Mouse (Mus musculus) G1E-ER4 (cell line): Measurements from ENCODE around the gene Gba. TPM values are rescaled to one million over a fixed set of nuclear protein-coding genes. Genes with fewer than 3 reads are reported as not detected.

Experiments used
- GATA1 ChIP-seq: IDR thresholded peaks from one replicate; pipeline ENCODE4 v1.8.0; 2012; ENCODE audit warnings: low read length, inconsistent platforms
- polyA plus RNA-seq: library from polyadenylated mRNA; stranded (reverse); fragments of >175 nt; gene quantifications from 2 replicates; pipeline ENCODE4 v1.2.3, GENCODE M21; 2012

Gene Gba
- polyA plus RNA-seq, 1 experiment, result 2.0 TPM

DNA sequence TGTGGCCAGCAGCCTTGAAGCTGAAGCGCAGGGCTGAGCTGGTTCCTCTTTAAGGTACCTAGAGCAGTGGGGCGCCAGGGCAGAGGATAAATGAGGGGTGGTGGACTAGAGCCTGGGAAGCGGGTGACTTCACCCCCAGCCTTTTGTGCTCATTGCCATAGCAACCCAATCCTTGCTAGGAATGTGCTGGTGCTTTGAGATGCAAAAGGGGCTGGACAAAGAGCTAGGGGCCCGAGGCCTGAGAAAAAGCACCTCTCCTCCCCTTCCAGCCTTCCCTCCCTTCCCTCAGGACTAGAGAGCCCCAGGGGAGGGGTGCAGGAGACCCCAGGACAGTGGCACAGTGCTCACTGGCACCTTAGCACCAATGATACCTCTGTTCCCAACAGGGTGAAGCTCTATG lies 23.2 kb downstream of the Gba start:
- no peak for TF ChIP-seq GATA1

DNA sequence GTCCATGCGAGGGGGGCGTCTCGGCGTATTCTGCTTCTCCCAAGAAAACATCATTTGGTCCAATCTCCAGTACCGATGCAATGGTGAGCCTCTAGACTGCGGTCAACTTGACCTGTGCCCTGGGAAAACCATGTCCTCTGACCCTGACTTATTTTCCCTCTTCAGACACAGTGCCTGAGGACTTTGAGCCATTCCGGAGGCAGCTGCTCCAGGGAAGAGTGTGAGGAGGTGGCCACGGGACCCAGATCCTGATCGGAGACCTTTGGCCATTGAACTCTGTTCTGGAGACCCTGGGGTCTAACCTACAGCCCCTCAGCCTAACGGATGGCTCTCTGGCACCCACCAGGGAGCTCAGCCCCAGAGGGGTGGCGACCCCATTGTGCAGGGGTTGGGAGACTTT lies 23.6 kb downstream of the Gba start:
- no peak for TF ChIP-seq GATA1

DNA sequence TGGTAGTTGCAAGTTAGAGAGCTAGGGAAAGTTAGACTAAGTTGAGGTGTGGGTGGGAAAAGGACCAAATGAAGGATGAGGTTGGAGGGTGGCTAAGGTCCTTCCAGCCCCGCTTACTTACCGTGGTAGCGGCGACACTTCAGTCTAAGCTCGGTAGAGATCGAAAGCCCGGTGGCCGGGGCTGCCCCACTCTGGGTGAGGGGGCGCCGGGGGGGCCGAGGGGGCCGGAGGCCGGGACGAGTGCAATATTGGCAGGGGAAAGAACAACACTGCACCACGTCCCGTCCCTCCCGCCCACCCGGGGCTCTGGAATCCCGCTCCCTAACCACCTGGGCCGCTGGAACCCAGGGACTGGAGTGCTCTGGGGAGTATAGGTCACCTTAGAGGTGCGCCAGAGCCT lies 24.2 kb downstream of the Gba start, which contains the start of gene Mtx1:
Gene Mtx1 (minus strand): TSS at position 189 of the 400 bp plus-strand sequence.
- no peak for TF ChIP-seq GATA1

DNA sequence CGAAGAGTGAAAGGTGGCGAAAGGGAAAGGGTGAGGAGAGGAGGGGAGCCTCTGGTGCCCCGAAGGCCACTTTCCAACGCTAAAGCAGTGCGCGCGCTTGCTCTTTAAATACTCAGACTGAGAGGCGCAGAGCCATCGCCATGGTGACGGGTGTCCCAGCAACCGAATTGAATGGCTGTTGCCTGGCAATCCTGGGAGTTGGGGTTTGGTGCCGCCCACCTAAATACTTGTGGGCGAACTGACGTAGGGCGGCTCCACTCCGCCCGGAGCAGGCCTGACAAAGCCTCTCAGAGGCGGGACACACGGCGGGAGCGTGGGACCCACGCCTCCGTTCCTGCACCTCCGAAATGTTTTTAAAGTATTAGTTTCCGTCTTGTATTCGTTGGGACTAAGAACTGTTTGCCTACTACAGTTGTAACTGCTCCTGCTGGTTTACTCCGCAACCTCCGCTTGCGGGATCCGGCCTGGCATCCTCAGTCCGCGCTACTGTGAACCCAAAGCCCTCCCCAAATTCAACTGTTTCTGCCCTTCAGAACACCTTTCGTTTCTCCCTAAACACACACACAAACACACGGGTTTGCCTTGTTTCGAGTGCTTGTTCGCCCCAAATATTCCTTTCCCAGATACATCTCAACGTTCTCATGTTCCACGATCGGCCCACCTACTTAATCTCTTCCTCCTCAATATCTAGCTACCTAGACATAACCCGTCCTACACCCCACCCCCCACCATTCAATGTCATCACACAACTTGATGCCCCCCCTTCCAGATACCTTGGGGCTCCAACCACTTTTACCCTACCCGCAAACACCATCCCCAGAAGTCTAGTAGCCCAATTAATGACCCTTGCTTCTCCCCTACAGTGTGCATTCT lies 24.8 kb downstream of the Gba start:
- no peak for TF ChIP-seq GATA1

DNA sequence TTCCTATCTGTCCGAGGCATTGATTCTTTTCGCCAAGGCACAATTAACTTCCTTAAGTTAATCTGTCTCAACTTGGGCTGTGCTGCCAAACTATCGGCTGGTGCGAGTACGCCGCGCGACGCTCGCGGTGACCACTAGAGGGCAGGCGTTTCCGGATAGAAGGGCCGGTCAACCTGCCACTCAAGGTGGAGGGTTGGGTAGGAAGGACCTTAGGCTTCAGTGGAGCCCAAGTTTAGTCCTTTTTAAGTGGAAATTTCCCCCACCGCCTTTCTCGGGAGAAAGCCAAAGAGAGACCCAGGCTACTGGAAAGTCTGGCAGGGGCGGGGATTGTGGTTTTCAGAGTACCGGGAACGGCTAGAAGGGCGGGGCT lies 25.4 kb downstream of the Gba start:
- TF ChIP-seq GATA1, result no peak

DNA sequence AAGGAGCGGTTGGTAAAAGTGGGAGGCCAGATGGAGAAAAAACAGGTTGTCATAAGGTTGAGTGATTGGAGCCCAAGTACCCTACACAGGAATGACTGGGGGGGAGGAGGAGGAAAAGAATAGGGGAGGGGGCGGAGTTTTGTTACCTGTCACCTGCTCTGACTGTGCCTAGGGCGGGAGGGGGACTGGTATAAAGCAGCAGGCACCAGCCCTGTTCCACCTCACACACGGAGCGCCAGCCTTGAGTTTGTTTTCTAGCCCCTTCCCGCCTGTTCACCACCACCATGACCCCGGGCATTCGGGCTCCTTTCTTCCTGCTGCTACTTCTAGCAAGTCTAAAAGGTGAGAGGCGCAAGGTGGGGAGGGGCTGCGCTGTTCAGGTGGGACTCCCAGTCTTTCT lies 26.1 kb downstream of the Gba start, which contains the start of gene Muc1:
Gene Muc1 (plus strand): TSS at position 222 of the 400 bp plus-strand sequence.
- no peak for TF ChIP-seq GATA1

DNA sequence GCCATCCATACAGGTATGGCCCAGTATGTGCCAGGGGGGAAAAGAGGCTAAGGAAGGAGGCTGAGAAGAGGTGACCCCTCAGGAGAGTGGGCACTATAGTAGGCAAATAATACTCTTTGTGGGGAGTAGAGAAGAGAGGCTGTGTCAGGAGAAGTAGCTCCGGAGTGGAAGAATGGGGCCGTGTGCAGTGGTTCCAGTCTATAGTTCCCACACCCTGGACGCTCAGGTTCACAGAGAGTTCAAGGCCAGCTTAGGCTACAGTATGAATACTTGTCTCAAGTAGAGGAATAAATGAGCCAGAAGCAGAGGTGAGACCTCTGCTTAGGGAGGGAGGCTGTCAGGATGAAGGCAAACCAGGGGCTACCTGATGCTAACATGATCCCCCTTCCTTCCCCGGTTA lies 26.5 kb downstream of the Gba start:
- TF ChIP-seq GATA1, result no peak

DNA sequence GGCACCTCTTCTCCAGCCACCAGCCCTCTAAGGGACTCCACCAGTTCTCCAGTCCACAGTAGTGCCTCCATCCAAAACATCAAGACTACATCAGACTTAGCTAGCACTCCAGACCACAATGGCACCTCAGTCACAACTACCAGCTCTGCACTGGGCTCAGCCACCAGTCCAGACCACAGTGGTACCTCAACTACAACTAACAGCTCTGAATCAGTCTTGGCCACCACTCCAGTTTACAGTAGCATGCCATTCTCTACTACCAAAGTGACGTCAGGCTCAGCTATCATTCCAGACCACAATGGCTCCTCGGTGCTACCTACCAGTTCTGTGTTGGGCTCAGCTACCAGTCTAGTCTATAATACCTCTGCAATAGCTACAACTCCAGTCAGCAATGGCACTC lies 27.8 kb downstream of the Gba start:
- TF ChIP-seq GATA1, result no peak

DNA sequence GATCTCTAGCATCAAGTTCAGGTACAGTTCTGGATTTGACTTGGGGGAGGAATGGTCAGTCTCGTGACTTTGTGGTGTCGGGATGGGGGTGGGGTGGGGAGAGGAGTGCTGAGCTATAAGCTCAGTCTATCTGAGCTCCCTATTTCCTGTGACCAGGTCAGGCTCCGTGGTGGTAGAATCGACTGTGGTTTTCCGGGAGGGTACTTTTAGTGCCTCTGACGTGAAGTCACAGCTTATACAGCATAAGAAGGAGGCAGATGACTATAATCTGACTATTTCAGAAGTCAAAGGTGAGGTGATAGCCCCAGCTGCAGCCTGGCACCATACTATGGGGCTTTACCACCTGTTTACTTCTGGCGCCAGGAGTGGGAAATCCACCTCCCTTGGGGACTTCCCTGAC lies 28.6 kb downstream of the Gba start:
- TF ChIP-seq GATA1, result no peak

DNA sequence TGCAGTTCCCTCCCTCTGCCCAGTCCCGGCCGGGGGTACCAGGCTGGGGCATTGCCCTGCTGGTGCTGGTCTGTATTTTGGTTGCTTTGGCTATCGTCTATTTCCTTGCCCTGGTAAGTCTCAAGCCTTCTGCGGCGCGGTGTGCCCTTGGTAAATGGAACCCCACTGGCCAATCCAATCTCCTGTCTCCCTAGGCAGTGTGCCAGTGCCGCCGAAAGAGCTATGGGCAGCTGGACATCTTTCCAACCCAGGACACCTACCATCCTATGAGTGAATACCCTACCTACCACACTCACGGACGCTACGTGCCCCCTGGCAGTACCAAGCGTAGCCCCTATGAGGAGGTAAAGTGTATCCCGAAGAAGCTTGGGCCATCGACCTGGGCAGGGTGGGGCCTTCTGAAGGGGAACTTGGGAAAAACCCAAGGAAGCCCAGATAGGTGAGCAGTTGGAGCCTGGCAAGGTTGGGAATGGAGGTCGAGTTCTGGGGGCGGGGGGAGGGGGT lies 29.1 kb downstream of the Gba start:
- TF ChIP-seq GATA1, result no peak

DNA sequence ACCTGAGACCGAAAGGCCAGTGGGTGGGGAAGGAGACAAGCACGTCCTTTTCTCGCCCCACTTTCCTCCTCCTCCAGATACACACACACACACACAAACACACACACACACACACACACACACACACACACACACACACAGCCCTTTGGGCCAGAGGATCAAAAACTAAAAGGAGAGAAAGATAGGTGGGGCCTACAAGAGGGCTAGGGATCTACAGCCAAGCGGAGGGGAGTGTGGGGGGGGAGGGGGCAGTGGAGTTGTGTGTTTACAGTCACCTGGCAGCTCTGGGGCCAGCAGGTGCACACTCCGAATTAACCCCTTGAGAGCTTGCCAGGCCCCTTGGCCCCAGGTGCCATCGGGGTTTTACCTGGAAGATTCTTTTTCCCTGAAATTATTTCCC lies 29.9 kb downstream of the Gba start:
- TF ChIP-seq GATA1, result no peak

DNA sequence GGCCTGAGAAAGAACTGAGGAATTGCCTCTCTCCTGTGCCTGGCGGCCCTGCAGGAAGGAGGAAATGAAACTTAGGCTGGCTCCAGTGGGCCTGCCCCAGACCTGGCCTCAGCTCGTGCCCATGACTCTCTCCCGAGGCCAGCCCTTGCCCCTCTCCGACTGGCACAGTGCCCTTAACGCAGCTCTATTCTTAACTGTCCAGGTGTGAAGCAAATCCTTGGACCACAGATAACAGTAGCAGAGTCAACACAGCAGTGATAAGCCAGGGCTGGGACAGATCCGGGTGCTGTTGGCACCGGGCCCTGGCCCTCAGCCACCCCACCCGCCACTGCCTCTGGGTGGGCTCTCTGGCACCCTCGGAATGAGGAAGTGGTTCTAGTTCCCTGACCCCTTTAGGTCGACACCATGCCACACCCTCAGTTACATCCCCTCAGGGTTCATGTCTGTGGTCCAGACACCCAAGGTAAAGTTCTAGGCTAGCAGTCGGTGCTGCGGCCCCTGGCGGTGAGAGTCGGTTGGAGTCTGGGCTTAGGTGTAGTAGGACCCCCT lies 30.9 kb downstream of the Gba start:
- TF ChIP-seq GATA1, result no peak

DNA sequence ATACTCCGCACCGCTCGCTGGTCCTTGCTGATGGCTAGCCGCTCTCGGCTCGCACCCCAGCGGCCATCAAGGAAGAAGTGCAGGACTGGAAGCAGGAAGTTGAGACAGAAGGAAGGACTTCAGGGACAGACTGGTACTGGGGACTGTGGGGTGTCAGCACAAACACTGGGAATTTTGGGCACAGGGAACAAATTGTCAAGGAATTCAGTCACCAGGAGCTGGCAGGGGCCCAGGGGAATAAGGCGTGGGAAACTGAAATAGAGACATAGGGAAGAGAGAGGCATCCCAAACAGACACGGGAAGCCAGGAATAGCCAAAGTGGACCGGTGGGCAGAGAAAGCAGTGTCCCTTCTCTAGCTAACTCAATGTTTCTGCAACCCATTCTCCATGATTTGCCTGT lies 33.8 kb downstream of the Gba start:
- no peak for TF ChIP-seq GATA1

DNA sequence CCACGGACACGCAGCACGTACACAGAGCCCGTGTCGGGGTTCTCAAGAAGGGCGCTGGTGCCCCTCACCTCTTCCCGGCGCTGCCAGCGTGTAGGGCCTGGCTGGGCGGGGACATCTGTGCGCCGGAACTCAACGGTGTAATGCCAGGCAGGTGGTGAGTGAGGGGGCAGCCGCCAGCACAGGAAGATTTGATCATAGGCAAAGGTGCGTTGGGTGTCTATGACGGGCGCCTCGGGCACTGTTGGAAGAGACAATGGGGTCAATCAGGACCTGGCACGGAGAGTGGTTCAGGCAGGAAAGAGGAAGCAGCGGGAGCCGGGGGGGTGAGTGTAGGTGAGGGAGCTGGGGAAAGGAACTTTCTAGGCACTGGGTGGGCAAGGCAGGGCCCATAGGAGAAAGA lies 35.0 kb downstream of the Gba start:
- no peak for TF ChIP-seq GATA1

DNA sequence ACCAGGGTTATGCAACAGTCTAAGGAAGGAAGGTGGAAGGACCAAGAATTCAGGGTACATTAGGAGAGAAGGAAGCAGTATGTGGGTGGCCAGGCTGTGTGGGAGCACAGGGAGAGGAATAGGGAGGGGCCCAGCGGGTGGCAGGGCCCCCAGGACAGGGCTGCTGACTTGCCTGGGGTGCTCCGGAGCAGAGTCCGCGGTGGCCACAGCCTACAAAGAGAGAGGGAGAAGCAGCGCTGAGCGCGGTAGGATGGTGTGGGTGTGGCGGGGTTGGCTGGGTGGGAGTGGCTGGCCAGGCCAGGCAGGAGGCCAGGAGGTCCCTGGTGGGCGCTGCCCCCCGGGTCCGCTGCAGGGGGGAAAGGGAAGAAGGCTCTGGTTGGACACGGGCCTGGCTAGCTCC lies 35.8 kb downstream of the Gba start:
- no peak for TF ChIP-seq GATA1

DNA sequence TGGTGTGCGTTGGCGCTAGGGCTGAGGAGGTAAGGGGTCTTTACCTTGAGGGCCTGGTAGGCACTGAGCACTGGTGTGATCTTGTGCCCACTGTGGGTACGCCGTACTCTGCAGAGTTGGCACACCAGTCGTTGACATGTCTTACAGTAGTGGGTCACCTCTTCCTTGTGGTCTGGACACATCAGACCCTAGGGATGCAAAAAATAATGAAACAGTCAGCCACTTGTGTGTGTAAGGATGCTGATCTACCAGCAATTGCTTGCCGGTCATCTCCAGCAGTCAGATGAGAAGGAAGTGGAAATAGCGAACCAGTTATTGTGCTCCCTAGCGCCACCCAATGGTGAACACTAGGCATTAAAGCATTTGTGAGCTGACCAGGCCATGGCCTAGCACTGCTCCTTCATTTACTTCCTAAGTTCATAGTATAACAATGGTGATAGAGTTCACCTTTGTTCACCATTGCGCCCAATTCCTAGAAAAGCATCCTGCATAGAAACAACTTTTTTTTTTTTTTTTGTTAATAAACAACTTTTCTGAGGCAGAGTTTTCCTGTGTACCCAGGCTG lies 39.7 kb downstream of the Gba start:
- no peak for TF ChIP-seq GATA1

DNA sequence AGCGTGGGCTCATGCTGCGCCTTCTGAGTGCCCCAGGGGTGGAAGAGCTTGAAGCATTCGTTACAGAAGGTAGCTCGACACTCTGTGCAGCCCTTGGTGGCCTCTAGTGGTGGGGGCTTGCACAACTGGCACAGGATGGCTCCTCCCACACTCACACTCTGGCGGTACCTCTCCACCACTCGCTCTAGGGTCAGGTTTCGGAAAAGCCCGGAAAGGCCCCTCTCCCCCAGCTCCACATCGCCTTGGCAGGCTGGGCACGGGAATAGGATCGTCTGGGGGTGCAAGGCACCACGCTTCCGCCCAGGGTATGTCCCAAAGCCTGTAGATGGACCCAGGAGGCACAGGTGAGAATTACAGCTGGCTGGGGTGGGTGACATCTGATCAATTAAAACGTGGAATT lies 40.9 kb downstream of the Gba start:
- TF ChIP-seq GATA1, result no peak
